In genomic region chr17:85800357-85801078, GRCm38 (mm10) we compare ENCODE assay signal across 8 mouse cellular contexts.
DNase-seq lines count a peak whose midpoint lies in the region; ATAC-seq lines count a peak whose summit lies in the region.

No protein-coding gene starts in this region.

- peak overlapping the region; percentile 64 for H3K27ac ChIP-seq in limb, embryonic 15.5 days
- H3K27ac ChIP-seq in stomach, embryonic 14.5 days (ENCODE audit: low read length): peak overlapping the region; percentile 81

- peaks cover 29% of the 10 kb centered on the region for H3K27me3 ChIP-seq in limb, embryonic 15.5 days
- peaks cover 9% of the 10 kb centered on the region; the same call in 1 of the 2 replicates for H3K27me3 ChIP-seq in stomach, embryonic 14.5 days (ENCODE audit: control insufficient read depth, insufficient read depth, low read length)

- ATAC-seq in limb, embryonic 15.5 days (ENCODE audit: insufficient number of reproducible peaks, low FRiP score, low TSS enrichment, low read depth): peak; percentile 65; the same call in 1 of the 2 replicates
- peak; percentile 46; the same call in 1 of the 2 replicates for ATAC-seq in stomach, embryonic 14.5 days (ENCODE audit: insufficient number of reproducible peaks, insufficient read depth, low FRiP score, low read depth)

- H3K4me1 ChIP-seq in limb, embryonic 15.5 days: peaks cover 24% of the 10 kb centered on the region
- H3K4me1 ChIP-seq in stomach, embryonic 14.5 days (ENCODE audit: control insufficient read depth, insufficient read depth, low read length): peaks cover 5% of the 10 kb centered on the region; the same call in 1 of the 2 replicates

- DNase-seq in adrenal gland, adult 18-20 months (ENCODE audit: low spot score in 2 of 2): peak; percentile 10 to 22
- no peak for DNase-seq in adrenal gland, postnatal 36 days
- DNase-seq in right cerebral cortex, postnatal 25 days: peak; percentile 6
- no peak for DNase-seq in right cerebral cortex, adult 18-20 months
- DNase-seq in left cerebral cortex, postnatal 4 days: no peak
- no peak for DNase-seq in left cerebral cortex, adult 11 months (ENCODE audit: low spot score)

- no peaks in the 10 kb centered on the region for H3K9me3 ChIP-seq in limb, embryonic 15.5 days
- H3K9me3 ChIP-seq in stomach, embryonic 14.5 days (ENCODE audit: control insufficient read depth, low read depth, low read length): no peaks in the 10 kb centered on the region

- 10% methylated on average over 41 of the region's 44 CpGs for WGBS in limb, embryonic 15.5 days
- WGBS in stomach, embryonic 14.5 days: 8% methylated on average over 44 of the region's 44 CpGs

- H3K36me3 ChIP-seq in limb, embryonic 15.5 days: no peaks in the 10 kb centered on the region
- H3K36me3 ChIP-seq in stomach, embryonic 14.5 days (ENCODE audit: control insufficient read depth, insufficient read depth, low read length): no peaks in the 10 kb centered on the region

- peak overlapping the region; percentile 44 for H3K4me3 ChIP-seq in limb, embryonic 15.5 days
- peak overlapping the region; percentile 52 for H3K4me3 ChIP-seq in stomach, embryonic 14.5 days (ENCODE audit: low read depth, low read length)

- intact Hi-C loops in left cerebral cortex, postnatal 4 days (cut with DNase I): no loop called here

- H3K9ac ChIP-seq in limb, embryonic 15.5 days: peak overlapping the region; percentile 31
- H3K9ac ChIP-seq in stomach, embryonic 14.5 days (replicated peaks; ENCODE audit: low read depth, low read length): peak overlapping the region; percentile 61

- peak overlapping the region; percentile 88 for H3K4me2 ChIP-seq in limb, embryonic 15.5 days
- peak overlapping the region; percentile 94 for H3K4me2 ChIP-seq in stomach, embryonic 14.5 days (replicated peaks; ENCODE audit: low read depth, low read length)

Comparison
In these comparisons a context has a peak if more than half of its experiments do, and no peak if none do; other contexts are left out.
1. DNase-seq: peak in adrenal gland, adult 18-20 months (2 of 2) and right cerebral cortex, postnatal 25 days (single experiment); none in adrenal gland, postnatal 36 days (0 of 2), right cerebral cortex, adult 18-20 months (single experiment), left cerebral cortex, postnatal 4 days (single experiment) and left cerebral cortex, adult 11 months (single experiment).